Mouse (Mus musculus) mammary gland, adult 2 months (tissue): ENCODE data around the gene Fanci. TPM values are rescaled to one million over a fixed set of nuclear protein-coding genes. Genes with fewer than 3 reads are reported as not detected.

Source experiments
- polyA plus RNA-seq: library from polyadenylated mRNA; depleted of rRNA; stranded (reverse); fragments of >200 nt; gene quantifications from 2 replicates; pipeline ENCODE4 v1.2.3, GENCODE M21; 2012; ENCODE audit warnings: low replicate concordance; rRNA removed

Gene Fanci
- 0.41 and 1.3 TPM in 2 replicates for polyA plus RNA-seq

GRCm38 (mm10) chr7:79391883-79392649 lies at the start of gene Fanci:
Fanci (plus strand) TSS chr7:79391929.

DNA sequence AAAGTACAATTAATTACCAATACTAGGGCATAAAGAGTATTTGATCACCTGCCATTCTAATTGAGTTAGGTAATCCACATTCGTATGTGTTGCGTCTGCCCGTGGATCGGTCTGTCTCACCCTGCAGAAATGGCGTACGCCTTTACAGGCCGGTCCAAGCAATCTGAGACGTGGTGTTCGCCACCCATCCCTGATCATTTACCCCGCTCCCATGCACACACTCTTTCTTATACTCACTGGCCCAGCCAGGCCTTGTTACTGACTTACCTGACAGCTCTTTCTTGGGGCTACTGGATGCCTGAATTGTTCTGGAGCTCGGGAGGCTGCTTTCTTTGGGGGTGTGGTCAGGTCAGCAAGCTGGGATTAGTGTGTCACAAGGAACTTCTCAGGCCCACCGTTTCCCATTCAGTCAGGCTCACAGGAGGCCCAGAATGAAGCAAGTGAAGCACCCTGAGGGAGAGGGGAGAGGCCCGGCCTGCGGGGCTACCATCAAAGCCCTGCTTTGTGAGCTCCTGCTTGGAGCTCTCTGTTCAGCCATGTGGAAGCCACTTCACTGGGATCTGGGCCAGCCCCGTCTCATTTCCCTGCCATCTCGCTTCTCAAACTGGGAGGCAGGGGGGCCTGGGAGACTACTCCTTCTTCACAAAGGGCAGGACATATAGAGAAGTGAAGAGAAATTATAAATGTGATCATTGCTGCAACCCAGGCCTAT lies 5.2 kb upstream of the Fanci start, which contains the start of gene Rlbp1:
Gene Rlbp1, minus strand, starts transcription at position 627 of the 712 bp plus-strand sequence.

DNA sequence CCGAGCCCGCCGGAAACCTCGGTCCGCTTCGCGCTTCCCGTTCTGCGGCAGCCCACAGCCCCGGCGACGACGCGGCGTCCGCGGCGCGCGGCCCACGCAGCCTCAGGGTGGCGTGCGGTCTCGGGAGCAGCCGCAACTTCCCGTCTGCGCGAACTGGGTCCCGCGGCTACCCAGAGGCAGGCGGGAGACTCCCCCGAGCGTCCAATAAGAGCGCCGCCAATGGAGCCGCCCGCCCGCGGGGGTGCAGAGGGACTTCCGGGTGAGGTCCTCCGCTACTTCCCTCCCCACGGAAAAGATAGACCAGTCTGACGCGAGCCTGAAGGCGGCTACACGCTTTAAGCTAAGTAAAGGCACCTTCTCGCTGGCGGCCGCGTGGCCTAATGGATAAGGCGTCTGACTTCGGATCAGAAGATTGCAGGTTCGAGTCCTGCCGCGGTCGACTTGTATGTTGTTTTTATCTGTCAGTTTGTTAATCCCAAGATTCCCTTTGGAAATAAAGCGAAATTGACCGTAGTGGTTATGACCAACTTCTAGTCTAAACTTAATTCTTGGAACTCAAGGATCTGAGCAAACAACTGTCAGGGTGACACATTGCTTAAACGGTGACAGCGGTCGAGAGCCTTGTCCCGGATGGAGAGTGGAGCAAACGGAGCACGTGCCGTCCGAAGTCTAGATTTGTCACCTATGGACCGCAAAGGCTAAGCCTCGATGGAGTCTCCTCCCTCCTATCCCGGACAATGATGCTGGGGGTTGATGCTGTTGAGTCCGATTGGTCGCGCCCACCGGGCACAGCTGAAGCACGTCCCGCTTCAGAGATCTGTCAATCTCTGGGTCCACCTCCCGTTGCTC lies 74.5 kb downstream of the Fanci start, which contains the start of gene Polg:
Gene Polg, minus strand, starts transcription at position 310 of the 849 bp plus-strand sequence.

Other genes starting within 250 kb of the Fanci start
- gene Mfge8, start 242.9 kb upstream of the Fanci start, polyA plus RNA-seq, result 664 and 937 TPM in 2 replicates
- 24.7 and 30.3 TPM in 2 replicates for gene Abhd2, start 118.7 kb upstream of the Fanci start, polyA plus RNA-seq
- not detected in 2 replicates for gene Rlbp1, start 4.9 kb upstream of the Fanci start, polyA plus RNA-seq
- 56.1 and 65.8 TPM in 2 replicates for gene Polg, start 74.4 kb downstream of the Fanci start, polyA plus RNA-seq
- not detected in 2 replicates for gene Rhcg, start 225.7 kb downstream of the Fanci start, polyA plus RNA-seq